Mouse (Mus musculus) CD4-positive helper T cell, adult 2 months (primary cell): ENCODE measurements at regions not wholly inside any gene's neighbourhood (a gene's known extent, or its start where the extent isn't known, plus 50 kb on each side); places are given as distances from the start of the nearest gene placed in this dataset.

ENCODE experiments used
- DNase-seq: peaks from one replicate; pipeline ENCODE4 v3.0.0-alpha.2; 2012; ENCODE audit warnings: low read depth, missing footprints, low spot score

- no peak for DNase-seq
Observed at GRCm38 (mm10) chr4:124323589-124323988, 287.0 kb downstream of the 3100002H09Rik start.

DNA sequence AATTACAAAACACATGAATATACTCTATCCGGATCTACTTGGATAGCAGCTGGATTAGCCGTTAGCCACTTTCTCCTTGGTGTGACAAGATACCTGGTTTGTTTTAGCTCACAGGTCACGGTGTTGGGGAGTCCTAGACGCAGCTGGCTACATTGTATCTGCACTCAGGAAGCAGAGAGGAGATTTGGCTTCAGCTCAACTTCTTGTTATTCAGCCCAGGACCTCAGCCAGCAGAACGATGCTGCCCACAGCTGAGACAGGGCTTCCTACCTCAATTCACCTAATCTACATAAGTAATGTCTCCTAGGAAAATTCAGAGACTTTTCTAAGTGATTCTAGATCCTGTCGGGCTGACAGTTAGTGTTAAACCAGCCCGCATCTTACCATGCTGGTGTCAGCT lies 289.4 kb downstream of the 3100002H09Rik start:
- DNase-seq, result no peak

GRCm38 (mm10) chr4:124317042-124317441 lies 293.6 kb downstream of the 3100002H09Rik start:
- no peak for DNase-seq

DNA sequence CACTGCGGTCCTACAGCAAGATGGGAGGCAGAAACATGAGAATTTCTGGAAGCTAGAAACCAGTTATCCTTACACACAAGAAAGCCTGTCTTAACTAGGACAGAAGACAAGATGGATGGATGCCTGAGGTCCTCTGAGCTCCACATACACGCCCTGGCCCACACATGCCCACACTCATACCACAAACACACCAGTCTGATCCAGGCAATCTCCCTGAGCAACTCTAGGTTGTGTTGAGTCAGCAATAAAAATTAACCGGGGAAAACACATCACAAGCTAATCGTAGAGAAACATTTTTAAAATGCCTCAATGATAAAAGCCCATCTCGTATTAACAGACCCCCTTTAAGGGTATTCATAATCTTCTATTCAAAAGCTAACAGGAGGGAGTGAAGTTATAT lies 298.9 kb downstream of the 3100002H09Rik start:
- no peak for DNase-seq

DNA sequence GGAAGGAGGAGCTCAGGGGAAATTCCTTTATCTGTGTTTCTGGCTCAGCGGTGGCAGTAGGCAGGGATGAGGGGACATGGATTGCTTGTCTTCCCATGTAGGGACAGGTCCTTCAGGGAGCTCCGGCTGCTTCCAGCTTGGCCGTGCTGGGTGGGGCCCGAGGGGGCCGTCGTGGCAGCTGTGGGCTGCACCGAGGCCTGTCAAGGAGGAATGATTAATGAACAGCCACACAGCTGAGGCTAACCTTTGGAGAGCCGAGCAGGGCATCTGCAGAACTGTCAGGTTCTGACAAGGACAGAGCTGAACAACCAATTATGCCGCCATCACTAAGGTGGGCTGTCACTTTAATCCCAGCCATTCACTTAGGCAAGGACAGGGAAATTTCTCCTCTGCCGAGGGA lies 300.0 kb downstream of the 3100002H09Rik start:
- DNase-seq, result no peak

DNA sequence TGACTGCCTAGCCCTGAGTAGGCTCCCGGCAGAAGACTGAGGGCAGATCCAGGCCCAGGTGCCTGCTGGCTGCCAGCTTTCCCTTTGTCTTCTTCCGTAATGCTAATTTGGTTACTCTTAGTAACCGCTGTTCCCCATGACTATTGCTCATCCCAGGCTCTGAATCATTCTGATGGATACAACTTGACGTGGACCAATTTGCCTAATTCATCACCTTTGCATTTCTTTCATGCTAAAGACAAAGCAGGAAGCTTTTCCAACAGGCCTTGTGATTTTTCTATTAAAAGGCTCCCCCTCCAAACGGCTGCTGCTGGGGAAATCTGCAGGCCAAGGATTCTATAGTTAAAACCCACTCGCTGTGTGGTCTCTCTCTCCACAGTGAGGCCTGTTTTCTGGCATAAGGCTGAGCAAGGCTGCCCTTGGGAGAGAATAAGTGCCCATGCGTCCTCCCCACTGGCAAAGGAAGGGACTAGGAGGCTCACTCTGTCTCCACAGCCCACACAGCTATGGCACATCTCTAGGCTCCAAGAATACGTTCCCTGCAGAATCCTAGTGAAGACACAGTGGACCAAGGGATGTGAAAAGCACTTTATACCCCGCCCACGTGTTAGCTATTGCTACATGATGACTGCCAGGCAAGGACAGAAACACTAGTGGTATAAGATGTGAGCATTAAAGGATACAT lies 304.6 kb downstream of the 3100002H09Rik start:
- DNase-seq, result no peak

- DNase-seq, result no peak
Observed at GRCm38 (mm10) chr4:124302950-124303349, 307.7 kb downstream of the 3100002H09Rik start.

DNA sequence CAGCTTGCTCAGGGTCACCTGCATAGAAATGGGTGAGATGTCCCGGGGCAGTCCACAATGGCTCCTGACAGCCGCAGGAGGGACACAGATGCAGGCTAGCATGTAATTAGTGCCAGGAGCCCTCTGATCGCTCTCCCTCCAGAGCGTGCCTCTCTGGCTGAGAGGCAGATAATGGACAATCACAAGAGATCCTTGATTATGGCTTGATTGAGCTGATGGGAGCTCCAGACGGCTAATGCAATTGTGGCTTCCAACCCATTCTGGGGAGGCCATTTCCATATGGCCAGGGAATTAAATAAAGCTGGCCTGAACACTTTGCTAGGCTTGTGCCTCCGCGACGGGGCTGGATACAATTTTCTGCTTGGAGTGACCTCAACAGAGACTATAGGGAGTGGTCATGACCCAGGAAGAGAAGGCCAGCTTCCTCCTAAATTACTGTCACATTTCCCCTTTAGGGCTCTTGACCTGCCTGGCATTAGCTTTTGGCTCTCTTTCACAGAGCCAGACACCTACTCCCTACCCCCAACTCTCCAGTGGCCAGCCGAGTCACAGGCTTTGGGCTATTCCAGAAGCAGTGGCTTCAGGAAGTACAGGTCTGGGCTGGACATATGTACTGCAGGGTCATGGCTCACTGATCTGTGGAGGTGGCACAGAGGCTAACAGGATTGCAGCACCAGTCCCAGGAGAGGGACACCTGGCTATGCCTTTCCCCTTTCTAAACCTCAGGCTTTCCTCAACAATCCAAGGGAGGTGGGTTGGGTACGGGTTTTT lies 311.8 kb downstream of the 3100002H09Rik start:
- no peak for DNase-seq

GRCm38 (mm10) chr4:124292254-124292653 lies 318.3 kb downstream of the 3100002H09Rik start:
- DNase-seq, result no peak

DNA sequence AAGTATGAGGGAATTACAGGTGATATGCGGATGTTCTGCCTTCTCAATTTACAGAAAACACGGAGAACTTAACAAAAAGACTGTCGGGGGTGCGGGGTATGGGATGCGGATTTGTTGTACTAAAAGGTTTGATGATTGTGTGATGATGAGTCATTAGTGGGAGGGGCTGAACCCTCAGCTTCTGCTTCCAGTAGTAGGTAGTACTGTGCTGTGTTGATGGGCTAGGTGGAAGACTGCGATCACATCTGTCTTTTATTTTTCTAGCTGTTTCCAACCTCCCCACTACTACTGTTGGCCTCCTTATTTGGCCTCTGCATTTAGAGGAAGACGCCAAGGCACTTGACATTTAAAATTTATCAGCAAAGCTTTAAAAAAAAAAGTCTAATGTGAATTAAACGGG lies 318.8 kb downstream of the 3100002H09Rik start:
- DNase-seq, result no peak

- no peak for DNase-seq
Observed at GRCm38 (mm10) chr4:124287471-124287870, 323.1 kb downstream of the 3100002H09Rik start.

GRCm38 (mm10) chr4:124278681-124279080 lies 331.9 kb downstream of the 3100002H09Rik start:
- no peak for DNase-seq

GRCm38 (mm10) chr4:124277456-124278181 lies 333.0 kb downstream of the 3100002H09Rik start:
- no peak for DNase-seq

GRCm38 (mm10) chr4:124276741-124277455 lies 333.7 kb downstream of the 3100002H09Rik start:
- DNase-seq, result no peak

DNA sequence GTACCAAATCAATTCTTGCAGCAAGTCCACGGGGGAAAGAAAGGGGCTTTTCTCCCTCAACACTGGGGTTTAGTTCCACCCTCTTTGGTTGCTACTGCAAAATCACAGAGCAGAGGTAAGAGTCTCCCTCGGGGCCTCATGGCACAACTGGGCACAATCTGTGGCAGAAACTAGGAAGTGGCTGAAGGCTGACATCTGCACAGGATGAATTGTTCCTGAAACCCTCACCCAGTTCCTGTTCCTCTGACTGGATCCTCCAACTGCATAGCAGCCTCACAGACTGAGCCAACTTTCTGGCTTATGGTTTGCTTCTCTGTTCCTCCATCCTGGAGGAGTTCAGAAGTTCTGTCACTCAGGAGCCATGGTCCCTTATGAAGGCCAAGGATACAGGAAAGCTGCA lies 338.6 kb downstream of the 3100002H09Rik start:
- DNase-seq, result no peak

DNA sequence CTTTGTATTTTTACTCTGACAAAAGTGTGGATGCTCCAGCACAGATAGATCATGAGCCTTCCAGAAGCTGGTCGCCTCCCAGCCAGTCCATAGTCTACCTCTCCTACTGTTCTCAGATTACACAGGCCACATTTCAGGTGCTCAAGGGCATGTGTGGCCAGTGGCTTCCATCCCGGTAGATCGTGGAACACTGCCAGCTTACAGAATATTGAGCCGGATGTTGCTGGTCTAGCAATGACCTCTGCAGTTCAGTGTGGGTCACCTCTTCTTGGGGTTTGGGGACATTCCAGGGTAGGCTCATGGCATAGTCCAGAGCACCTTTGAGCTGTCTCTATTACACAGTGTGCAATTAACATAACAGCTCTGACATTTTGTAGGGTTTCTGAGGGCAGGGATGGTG lies 342.2 kb downstream of the 3100002H09Rik start:
- no peak for DNase-seq

- no peak for DNase-seq
Observed at GRCm38 (mm10) chr4:124266573-124266972, 344.0 kb downstream of the 3100002H09Rik start.

GRCm38 (mm10) chr4:124265527-124265926 lies 345.1 kb downstream of the 3100002H09Rik start:
- DNase-seq, result no peak

GRCm38 (mm10) chr4:124257006-124257405 lies 339.2 kb upstream of the 4930535I16Rik start:
- DNase-seq, result no peak

GRCm38 (mm10) chr4:124256515-124256914 lies 338.7 kb upstream of the 4930535I16Rik start:
- DNase-seq, result no peak

- no peak for DNase-seq
Observed at GRCm38 (mm10) chr4:124255183-124255543, 337.3 kb upstream of the 4930535I16Rik start.
